Mouse (Mus musculus): ENCODE results near the gene Lgals3. TPM values are rescaled to one million over a fixed set of nuclear protein-coding genes. Genes with fewer than 3 reads are reported as not detected.

The Lgals3 gene
- polyA plus RNA-seq (2017; shearing (Covaris generic)): 36.3 TPM

DNA sequence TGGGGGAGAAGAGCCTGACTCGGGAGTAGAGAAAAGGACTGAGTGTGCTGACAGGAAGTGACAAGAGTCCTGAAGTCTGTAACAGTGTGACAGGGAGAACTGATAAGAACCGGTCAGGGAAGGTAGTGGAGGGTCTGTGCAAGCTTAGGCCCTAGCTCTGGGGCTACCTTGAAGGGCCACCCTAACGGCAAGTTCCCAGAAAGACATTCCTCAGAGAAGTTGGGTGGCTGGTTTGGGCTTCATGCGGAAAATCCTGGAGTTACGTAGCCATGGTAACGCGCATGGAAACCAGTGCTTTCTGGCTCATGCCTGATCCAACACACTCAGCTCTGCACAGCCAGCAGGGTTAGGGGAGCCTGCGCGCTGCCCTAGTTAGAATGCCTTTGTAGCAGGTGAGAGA lies at the start of gene Lgals3:
Gene Lgals3, plus strand, starts transcription at position 291 of the 400 bp plus-strand sequence.

DNA sequence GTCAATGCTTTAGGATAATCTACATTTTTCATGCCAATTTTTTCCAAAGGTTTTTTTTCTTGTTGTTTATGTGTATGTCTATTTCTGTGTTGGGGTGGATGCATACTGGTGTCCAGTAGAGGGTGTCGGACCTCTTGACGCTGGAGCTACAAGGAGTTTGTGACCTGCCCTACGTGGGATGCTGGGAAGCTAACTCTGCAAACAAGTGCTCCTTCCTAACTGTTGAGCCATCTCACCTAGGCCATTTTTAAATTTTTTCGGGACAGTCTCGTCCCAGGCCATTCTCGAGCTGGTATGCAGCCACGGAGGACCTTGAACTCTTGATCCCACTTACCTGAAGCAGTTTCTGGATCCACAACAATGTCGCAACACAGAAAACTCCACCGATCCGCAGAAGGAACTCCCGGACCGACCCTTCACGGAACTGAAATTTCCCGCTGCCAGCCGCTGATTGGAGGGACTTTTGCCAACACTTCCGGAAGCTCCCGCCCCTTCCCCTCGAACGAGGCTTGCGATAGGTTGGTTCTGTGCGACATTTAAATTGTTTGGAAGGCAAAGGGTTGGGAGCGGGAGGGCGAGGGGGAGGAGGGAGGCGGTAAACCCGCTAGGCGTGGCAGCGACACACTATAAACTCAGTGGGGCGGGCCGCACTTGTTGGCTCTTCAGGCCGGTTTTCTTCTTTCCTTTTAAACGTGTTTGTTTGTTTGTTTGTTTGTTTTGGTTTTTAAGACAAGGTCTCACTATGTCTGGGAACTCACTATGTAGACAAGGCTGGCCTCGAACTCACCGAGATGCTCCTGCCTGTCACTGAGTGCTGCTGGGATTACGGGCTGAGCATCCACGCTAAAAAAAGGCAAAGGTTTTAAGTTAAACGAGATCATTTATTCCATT lies 50.5 kb downstream of the Lgals3 start, which contains the start of gene Dlgap5:
Gene Dlgap5, minus strand, starts transcription at position 633 of the 891 bp plus-strand sequence.

Other genes with a start within 250 kb of the Lgals3 start
- gene Gch1, start 178.3 kb upstream of the Lgals3 start, polyA plus RNA-seq (2017; shearing (Covaris generic)): 128 TPM
- gene Wdhd1, start 90.9 kb upstream of the Lgals3 start, polyA plus RNA-seq (2017; shearing (Covaris generic)): 10.6 TPM
- gene Socs4, start 90.8 kb upstream of the Lgals3 start, polyA plus RNA-seq (2017; shearing (Covaris generic)): 26.0 TPM
- 92.2 TPM for gene Mapk1ip1l, start 69.5 kb upstream of the Lgals3 start, polyA plus RNA-seq (2017; shearing (Covaris generic))
- 5.0 TPM for gene Dlgap5, start 50.7 kb downstream of the Lgals3 start, polyA plus RNA-seq (2017; shearing (Covaris generic))
- 73.8 TPM for gene Fbxo34, start 82.7 kb downstream of the Lgals3 start, polyA plus RNA-seq (2017; shearing (Covaris generic))
- 15.5 TPM for gene Atg14, start 202.9 kb downstream of the Lgals3 start, polyA plus RNA-seq (2017; shearing (Covaris generic))